Mouse (Mus musculus) thymus, adult 18-20 months (tissue): ENCODE results near the gene Flcn.

Source experiments
- DNase-seq, 2 experiments: peaks; one replicate each; pipeline ENCODE4 v3.0.0; 2022; ENCODE audit warnings: mixed read lengths in 2 of 2

Gene Flcn

GRCm38 (mm10) chr11:59805256-59805655 is 4.6 kb downstream of the Flcn start:
- no peak for DNase-seq

DNA sequence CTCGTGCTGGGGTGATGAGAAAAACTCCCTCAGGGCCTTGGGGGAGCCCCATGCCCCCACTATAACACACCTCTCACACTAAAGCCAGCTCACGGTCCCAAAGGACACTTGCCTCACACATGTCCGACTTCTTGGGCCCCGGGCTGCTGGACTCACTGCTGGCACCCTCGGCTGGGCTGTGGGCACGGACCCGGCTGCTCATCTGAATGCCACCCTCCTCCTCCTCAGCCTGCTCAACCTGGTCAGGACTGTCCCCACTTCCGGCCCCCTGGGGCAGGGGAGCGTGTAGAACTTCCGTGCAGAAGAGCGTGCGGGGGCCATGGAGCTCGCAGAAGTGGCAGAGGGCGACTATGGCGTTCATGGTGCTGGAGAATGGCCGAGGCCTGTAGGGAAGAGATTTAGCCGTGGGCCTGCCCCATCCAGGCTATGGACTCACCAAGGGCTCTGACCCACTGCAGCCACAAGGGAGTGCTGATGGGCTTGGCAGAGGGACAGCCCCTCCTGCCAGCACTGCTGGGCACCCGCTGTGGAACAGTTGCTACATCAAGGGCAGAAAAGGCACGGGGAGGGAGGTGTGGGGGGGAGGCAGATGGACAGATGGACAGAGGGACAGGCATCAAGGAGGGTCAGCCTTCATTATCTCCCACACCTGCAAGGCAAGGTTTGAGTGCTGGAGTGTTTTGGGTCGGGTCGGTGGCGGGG is 5.3 kb downstream of the Flcn start:
- no peak for DNase-seq

- DNase-seq = no peak
Observed at GRCm38 (mm10) chr11:59803516-59803915, 6.3 kb downstream of the Flcn start.

GRCm38 (mm10) chr11:59801881-59802280 is 7.9 kb downstream of the Flcn start:
- no peak for DNase-seq

DNA sequence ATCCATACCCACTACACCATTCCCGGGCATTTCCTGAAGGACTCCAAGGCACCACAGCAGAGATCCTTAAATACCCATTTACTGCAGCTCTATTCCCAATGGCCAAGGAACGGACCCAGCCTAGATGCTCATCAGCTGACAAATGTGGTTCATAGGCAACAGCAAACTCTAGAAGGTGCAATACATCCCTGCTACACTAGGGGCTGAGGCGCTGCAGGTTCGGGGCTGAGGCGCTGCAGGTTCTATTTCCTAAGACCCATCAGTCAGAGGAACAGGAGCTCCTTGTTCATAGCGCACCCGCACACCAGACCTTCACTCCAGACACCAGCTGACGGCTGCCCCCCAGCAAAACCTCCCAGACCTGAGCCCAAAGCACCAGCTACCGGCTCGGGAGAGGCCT is 9.4 kb downstream of the Flcn start:
- no peak for DNase-seq

DNA sequence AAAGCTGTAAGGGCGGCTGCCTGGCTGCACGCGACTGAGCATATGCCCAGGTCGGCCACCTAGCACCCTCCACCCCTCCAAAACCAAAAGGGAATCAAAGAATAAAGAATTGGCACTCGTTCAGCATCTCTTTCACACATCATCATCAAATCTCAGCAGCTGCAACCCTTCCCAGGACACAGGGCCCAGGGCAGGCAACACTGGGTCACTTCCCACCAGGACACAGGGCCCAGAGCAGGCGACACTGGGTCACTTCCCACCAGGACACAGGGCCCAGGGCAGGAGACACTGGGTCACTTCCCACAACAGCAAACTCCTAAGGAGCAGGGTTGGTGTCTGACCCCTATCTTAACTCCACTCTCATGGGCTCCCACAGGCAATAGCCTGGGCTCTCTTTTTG is 16.4 kb downstream of the Flcn start:
- no peak for DNase-seq

DNA sequence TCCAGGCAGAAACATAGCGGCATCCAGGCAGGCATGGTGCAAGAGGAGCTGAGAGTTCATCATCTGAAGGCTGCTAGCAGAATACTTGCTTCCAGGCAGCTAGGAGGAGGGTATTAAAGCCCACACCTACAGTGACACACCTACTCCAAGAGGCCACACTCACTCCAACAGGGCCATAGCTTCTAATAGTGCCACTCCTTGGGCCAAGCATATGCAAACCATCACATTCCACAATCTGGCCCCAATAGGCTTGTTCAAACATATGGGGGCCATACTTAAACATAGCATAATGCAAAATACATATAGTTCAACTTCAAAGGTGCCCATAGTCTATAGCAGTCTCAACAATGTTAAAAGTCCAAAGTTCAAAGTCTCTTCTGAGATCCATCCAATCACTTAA is 20.5 kb downstream of the Flcn start:
- no peak for DNase-seq

- DNase-seq = peak; percentile 27 to 40
Observed at GRCm38 (mm10) chr11:59787199-59787781, 22.5 kb downstream of the Flcn start, which contains the start of gene Pld6. Pld6 (minus strand) TSS chr11:59787645.

DNA sequence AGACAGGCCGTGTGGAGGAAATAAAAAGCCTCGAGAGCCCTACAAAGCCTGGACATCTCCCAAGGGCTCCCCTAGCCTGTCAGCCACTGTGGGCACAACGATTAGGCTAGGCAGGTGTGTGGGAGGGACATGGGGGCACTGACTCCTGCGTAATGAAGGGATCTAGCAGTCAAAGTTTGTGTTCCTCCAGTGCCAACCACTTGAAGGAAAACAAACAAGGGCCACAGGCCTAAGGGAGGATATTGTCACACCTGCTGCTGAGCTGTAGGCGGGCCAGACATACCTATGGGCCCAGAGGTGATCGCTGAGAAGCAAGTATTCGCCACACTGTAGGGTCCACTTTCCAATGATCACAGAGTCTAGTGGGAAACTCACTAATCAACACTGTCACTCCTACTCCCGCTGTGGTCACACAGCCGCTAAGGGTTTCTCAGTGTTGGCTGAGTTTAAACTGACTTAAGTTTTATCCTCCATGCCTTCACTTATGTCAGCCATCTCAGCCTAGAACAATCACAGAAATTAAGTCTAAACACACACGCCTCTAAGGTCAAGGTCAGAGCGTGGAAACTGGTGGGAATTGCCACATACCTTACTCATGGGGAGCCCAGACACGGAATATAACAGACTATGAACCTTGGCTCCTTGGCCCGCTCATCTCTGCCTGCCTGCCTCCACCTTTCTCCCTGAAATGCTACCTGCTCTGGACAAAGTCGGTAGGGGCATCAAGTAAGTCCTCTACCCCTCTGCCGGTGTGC is 23.2 kb downstream of the Flcn start:
- DNase-seq = no peak

- no peak for DNase-seq
Observed at GRCm38 (mm10) chr11:59783591-59783990, 26.2 kb downstream of the Flcn start.

DNA sequence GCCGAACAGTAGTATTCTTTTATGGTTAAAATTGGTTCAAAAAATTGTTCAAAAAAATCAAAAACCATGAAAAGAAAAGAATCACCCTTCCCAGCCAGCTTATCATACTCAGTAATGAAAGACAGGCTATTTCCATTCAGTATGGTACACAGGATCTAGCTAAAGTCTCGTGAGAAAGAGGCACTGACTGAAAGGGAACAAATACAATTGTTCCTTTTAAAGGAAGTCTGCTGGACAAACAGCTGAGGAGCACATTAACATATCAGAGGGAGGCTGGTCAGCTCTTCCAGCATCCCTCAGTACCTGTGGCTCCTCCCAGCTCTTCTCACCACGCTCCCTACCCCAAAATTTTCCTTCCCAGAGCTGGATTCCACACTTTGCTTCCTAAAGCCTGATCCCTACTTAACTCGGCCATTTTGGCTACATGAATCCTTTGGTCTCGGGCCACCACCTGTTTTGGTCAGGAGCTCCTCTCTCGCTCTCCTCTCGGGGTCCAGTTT is 27.7 kb downstream of the Flcn start:
- no peak for DNase-seq

- DNase-seq = no peak
Observed at GRCm38 (mm10) chr11:59780241-59780640, 29.6 kb downstream of the Flcn start.

DNA sequence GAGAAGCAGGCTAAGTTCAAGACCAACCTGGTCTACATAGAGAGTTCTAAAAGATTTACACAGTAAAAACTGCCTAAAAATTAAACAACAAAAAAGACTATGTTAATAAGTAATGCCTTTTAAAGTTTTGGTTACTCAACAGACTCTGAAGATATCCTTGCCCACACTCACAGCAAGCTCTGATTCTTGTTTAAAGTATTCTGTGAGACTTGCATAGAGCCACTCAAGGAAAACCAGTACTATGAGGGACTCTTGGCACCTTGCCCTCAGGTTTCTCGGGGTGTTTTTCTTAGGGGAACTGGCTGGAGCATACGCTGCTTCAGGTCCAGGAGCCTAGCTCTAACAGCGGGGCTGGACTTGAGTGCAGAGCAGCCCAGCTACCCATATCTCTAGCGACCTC is 30.4 kb downstream of the Flcn start:
- no peak for DNase-seq

DNA sequence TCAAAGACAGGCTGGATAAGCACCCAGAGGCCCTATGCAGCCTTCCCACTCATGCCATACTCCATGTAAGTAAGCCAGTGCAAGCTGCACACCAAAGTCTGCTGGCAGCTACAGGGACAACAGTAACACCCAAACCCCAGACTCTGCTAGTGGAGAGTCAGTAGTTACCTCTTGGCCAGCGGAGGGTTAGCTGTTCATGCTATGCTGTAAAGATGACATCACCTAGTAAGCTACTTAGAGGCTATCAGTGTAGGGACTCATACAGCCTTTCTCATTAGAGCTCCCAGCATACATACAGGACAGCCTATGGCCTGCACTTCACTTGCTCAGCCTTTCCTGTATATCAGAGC is 31.0 kb downstream of the Flcn start:
- DNase-seq = no peak

GRCm38 (mm10) chr11:59778181-59778873 is 31.5 kb downstream of the Flcn start:
- peak; percentile 52 to 56 for DNase-seq

- no peak for DNase-seq
Observed at GRCm38 (mm10) chr11:59777259-59777658, 32.6 kb downstream of the Flcn start.

GRCm38 (mm10) chr11:59775435-59776148 is 34.2 kb downstream of the Flcn start:
- DNase-seq = no peak

DNA sequence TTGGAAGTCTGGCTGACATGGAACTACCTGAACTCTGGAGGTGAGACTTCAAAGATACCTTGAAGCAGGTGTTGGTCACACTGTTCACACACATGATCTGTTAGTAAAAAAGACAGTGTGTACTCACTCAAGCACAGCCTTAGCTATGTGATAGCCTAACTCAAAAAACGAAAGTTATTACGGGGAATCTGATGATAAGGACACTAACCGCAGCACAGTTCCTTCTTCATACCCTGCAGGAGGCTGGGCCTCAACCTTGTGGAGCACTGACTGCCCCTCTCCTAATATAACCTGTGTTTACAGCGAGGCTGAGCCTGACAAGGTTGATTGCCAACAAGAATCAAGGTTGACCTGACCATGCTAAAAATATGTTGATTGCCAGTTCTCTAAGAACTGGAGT is 35.3 kb downstream of the Flcn start:
- no peak for DNase-seq

GRCm38 (mm10) chr11:59772902-59773301 is 36.9 kb downstream of the Flcn start:
- DNase-seq = no peak

DNA sequence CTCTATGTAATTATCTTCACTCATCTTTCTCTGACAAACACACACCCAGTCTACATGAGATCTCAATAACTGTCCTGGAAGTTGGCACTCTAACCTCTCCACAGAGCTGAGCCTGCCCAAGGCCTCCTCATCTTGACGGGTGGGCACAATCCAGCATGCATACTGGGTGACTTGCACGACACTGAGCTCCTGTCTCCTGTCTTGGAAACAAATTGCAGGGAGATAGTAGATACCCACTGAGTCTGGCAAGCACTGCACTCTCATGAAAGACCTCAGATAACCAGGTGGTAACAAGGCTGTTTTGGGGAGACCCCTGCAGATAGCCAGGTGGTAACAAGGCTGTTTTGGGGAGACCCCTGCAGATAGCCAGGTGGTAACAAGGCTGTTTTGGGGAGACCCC is 37.5 kb downstream of the Flcn start:
- DNase-seq = no peak

DNA sequence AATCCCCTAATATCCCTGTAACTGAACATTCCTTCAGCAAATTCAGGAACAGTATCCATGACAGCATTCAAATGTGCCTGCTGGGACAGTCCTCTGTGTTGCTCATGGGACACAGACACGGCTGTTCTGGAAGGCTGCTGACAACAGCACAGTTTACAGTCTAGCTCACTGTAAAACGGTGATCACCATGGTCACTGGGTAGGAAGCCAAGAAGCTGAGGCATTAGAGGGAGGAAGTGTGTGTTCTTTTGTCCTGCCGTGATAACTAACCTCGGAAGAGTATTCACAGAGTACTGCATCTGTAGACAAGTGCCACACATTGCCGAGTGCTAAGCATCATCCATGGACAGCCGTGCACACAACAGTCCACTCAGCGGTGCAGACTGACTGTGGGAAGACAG is 39.1 kb downstream of the Flcn start:
- DNase-seq = no peak

GRCm38 (mm10) chr11:59769738-59770137 is 40.1 kb downstream of the Flcn start:
- no peak for DNase-seq

DNA sequence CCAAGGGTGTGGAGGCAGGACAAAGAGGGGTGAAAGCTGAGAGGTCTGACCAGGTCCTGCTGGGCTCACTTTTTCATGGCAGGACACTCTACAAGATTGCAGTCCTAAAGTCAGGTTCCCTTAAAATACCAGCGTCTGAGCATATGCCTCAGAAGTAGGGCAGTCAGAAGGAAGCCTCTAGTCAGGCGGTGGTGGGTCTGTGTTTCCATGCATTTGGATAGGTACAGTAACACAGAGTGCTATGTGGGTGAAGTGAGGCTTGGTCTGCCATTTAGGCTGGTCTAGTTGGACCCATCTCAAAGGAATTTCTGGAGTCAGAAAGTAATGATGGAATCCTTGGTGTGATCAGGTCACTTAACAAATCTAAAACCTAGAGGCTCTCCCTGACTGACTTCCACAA is 40.5 kb downstream of the Flcn start:
- no peak for DNase-seq
